Mouse (Mus musculus) mesoderm, embryonic 11.5 days (tissue): ENCODE measurements around the gene Crtac1.

ENCODE experiments used
- DNase-seq: peaks from one replicate; pipeline ENCODE4 v3.0.0-alpha.2; 2012; ENCODE audit warnings: low read depth, low spot score

Crtac1 gene

DNA sequence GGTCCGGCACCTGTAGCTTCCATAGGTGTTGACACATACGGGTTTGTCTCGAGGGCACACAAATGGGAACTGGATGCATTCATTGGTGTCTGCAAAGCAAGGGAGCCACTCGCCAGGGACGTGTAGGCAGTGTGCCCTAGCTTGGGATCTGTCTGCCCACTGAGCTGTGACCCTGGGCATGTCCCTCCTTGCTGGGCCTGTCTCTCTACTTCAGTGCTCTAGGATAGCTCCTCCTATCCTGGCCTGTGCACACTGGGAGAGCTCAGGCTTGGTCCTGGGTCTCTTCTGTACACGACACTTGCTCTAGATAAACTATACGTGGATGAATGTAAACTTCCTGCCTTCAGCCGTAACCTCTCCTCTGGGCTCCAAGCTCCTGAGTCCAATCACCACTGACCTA lies 147.4 kb downstream of the Crtac1 start:
- no peak for DNase-seq

DNA sequence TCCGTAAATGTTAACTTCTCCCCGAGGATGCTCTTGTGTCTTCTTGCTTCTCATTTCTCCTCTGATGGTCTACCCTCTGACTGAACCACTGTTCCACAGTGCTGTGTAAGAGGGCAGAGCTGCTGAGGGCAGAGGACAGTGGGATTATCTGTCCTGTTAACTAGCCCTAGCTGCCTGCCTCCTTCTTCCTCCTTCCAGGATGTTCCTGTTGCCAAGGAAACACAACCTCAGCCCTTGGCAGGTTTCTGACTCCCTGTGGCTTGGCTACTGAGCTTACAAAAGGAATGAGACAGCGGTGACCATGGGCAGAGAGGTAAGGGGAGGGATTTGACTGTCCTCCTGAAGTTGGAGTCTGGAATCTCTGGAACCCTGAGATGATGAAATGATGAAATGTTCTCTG lies 152.0 kb downstream of the Crtac1 start:
- DNase-seq = no peak

GRCm38 (mm10) chr19:42278461-42278860 lies 153.1 kb downstream of the Crtac1 start:
- no peak for DNase-seq

DNA sequence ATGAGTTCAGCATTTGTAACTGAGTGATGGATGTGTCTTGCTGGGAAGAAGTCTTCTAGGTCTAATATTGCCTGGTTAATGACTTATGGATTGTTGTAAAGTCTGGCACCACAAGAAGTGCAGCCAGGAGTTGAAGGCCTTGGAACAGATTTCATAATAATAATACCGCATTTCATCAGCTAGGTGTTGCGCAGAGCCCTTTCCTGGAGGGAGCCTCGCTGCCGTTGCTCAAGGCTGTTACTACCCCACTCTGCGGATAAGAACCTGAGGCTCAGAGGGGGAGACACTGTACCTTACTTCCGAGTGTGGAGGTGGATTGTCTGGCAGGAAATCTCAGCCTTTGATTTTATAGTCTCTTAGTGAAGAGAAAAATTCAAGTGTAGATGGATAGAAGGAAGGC lies 154.3 kb downstream of the Crtac1 start:
- no peak for DNase-seq

DNA sequence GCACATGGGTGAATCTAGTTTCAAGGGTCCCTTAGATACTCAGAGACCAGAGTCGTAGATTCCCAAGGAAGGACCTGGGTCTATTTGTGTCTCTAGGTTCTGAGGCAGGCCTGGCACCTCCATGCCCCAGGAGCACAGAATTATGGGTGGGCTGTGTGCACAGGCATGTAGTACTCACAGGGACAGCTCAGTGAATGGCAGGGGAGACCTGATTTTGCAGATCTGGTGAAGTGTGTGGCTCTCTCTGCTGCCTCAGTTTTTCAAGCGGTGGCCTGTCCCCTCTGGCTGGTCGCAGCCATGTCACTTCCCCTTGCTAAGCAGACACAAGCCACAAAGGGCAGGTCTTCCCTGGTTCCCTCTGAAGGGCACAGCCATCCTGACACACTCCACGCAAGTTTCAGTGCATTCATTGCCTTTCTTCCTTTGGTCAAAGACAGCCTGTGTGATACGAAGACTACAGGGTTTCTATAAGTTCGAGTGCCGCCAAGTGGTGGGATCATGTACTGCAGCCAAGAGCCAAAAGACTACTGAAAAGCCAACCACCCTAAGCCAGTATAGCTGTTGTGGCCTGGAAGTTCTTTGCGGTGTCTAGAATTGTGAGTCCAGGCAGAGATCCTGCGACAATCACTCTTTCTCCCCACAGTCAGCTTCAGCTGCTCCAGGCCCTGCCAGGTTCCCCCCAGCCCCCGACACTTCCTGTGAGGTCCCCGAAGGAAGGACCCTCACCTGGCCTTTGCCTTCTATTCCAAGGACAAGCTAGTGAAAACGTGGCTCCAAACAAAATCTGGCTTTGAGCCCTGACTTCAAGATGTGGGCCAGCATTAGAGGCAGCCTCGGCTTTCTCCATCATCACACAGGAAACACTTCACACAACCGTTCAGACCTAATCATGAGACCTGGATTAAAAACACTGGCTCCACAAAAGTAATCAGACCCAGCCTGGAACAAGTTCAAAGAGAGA lies 159.3 kb downstream of the Crtac1 start:
- DNase-seq = peak; percentile 77

- no peak for DNase-seq
Measured at GRCm38 (mm10) chr19:42271182-42271581, 160.4 kb downstream of the Crtac1 start.

DNA sequence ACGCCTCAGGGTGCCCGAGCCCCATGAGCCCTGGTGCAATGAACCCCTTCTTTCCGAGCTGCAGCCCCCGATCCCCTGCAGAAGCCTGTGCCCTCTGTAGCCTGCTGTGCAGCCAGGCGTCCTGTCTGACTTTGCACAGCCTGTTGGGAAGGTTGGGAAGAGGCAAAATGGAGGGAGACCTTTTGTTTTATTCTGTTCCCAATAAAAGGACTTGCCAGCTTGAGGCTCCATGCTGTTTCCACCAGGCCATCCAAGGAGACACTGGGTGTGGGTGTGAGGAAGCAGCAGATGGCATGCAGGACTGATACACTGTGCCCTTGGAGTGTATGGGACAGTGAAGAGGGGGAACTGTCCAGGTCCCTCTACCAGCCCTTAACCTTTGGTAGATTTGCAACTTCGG lies 161.5 kb downstream of the Crtac1 start:
- DNase-seq = no peak

DNA sequence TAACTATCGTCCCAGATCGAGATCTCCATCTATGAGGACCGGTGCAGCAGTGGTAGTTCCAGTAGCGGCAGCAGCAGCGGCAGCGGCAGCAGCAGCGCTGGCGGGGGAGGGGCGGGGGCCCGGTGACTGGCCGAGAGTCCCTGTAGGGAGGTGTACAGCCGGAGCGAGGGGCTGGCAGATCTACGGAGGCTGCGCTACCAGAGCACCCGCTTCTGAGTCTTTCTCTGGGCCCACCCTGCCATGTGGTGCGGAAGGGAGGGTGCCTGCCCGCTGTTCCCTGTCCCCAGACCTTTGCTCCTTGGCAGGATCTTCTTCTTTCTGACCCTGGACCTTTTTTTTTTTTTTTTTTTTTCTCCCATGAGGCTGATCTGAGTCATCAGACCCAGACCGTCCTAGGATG lies 163.2 kb downstream of the Crtac1 start:
- DNase-seq = peak; percentile 36

GRCm38 (mm10) chr19:42263524-42263923 lies 168.1 kb downstream of the Crtac1 start:
- no peak for DNase-seq

DNA sequence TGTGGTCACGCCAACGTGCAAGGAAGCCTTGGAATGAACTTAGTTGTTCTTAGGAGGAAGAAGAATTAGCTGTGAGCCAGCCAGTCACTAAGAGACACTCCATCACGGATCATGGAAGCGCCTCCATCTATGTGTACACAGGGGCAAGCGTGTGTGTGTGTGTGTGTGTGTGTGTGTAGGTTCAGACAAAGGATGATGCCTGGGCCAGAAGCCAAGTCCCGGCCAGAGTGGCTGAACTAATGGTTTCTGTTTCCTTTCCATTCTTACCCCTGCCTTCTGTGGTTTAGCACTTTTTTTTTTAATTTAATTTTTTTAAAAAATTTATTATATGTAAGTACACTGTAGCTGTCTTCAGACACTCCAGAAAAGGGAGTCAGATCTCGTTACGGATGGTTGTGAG lies 171.1 kb downstream of the Crtac1 start:
- DNase-seq = no peak

DNA sequence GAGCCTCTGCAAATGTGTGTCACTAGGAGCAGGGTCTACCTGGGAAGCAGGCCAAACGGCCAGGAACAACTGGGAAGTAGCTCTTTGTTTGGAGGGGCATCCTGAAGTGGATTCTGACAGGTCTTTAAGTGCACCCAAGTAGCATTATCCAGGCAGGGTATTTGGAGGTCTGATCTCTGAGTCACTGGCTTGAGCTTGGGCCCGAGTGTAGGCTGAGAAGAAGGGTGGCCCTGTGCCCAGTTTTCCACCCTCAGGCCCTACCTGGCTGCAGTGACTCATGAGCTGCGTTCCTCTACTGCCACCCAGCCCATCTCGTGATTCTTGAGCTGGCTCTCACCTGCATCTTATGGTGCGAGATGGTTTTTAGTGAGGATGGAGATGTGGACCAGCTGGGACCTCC lies 173.0 kb downstream of the Crtac1 start:
- no peak for DNase-seq

DNA sequence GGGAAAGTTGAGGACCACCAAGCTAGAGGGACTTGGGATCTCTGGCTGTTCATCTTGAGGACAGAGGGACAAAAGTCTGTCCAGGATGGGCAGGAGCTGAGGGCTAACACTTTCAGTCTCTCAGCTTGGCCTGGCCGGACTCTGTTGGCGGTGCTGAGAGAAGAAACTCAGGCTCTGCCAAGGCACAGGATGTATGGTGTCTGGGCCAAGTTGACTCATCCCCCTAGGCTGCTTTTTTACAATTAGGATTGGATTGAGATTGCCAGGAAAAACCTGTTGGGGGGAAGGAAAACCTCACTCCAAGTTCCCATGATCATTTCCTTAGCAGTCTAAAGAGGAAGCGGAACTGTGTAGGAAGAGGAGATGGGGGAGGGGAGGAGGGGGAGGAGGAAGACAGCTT lies 173.6 kb downstream of the Crtac1 start:
- no peak for DNase-seq

DNA sequence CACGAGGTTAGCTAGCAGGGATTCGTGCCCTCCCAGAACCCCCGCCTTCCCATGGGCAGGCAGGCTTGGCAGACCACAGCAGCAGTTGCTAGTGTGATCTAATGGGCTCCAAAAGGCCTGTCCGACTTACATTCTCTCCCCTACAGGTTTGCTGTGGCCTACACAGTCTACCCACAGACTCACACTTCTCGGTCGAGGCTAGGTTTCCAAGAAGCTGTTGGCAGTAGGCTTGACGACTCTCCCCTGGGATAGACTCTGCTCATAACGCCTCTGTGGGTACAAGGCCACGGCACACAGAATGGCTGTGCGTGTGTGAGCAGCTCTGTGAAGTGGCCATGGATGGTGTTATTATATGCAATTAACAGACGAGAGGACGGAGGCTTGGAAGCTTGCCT lies 174.3 kb downstream of the Crtac1 start:
- DNase-seq = no peak

- DNase-seq = no peak
Measured at GRCm38 (mm10) chr19:42256611-42257240, 174.9 kb downstream of the Crtac1 start.

GRCm38 (mm10) chr19:42255784-42256610 lies 175.6 kb downstream of the Crtac1 start:
- DNase-seq = peak; percentile 97

- DNase-seq = no peak
Measured at GRCm38 (mm10) chr19:42255438-42255783, 176.2 kb downstream of the Crtac1 start.

- DNase-seq = no peak
Measured at GRCm38 (mm10) chr19:42249976-42250914, 181.3 kb downstream of the Crtac1 start.

DNA sequence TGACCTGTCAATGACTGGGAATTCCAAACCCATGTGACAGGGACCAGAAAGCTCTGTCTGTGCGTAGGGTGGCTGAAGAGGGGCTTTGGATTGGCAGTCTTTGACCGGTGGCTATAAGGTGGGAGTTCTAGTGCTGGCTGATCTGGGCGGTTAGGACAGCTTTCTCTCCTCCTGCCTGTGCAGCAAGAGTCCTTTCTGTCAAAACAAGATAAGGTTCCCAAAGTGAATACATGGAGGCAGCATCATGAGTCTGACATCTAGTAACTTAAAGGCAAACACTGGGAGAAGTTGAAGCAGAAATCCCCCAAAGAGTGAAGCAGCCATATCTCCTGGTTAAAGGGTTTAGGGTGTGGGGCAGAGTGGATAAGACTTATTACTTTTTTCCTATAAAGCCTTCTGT lies 184.1 kb downstream of the Crtac1 start, which contains the start of gene Golga7b:
Gene Golga7b (plus strand): TSS at position 56 of the 400 bp plus-strand sequence.
- no peak for DNase-seq

DNA sequence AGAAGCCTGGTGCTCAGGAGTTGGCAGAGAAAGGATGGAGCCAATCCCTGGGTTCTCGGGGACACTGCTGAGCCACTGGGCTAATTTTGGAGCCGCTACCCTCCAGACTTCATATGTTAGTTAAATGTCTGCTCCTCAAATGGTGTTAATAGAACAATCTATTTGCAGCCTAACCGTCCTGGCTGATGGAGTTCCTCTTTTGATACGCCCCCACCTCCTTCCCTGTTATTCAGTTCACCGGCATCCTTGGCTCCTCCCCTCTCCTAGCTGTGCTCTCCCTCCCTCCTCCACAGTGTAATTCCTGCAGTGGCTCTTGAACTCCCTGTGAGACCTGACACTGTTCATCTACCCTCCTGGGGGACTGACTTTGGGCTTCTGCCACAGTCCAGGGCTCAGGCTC lies 185.0 kb downstream of the Crtac1 start:
- no peak for DNase-seq

GRCm38 (mm10) chr19:42243401-42243800 lies 188.2 kb downstream of the Crtac1 start:
- DNase-seq = no peak

DNA sequence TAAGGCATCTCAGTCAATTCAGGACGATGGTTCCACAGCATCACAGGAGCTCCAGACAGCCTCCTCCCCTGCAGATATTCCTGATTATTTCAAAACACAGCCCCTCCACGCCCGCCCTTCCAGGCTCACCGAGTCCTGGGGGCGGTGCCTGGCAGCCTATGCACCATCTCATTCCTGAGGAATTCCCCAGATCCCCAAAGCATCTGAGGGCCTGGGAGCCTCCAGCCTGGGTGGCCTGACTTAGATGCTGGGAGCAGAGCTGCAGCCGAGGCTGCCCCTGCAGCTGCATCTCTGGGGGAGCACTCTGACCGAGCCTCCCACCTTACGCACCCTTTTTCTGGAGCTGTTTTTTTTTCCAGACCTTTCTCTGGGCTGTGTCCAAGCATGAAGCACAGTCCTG lies 190.7 kb downstream of the Crtac1 start:
- DNase-seq = no peak
